Mouse (Mus musculus) CD8-positive naive resting alpha-beta T cell, adult 2 months (primary cell): ENCODE data around the gene Fadd.

Experiments used
- DNase-seq, 2 experiments: peaks; one replicate each; pipeline ENCODE4 v3.0.0; 2022; ENCODE audit warnings: low read depth in 2 of 2, low spot score in 2 of 2

The Fadd gene

GRCm38 (mm10) chr7:144536367-144536766 lies 45.9 kb downstream of the Fadd start:
- DNase-seq: no peak

GRCm38 (mm10) chr7:144534773-144535172 lies 47.5 kb downstream of the Fadd start:
- DNase-seq: no peak

GRCm38 (mm10) chr7:144531585-144532378 lies 50.5 kb downstream of the Fadd start:
- no peak for DNase-seq

GRCm38 (mm10) chr7:144529851-144530250 lies 52.4 kb downstream of the Fadd start:
- DNase-seq: no peak

GRCm38 (mm10) chr7:144527723-144528221 lies 54.5 kb downstream of the Fadd start:
- DNase-seq: no peak
